Mouse (Mus musculus): Measurements from ENCODE around the gene Prepl.

The Prepl gene

DNA sequence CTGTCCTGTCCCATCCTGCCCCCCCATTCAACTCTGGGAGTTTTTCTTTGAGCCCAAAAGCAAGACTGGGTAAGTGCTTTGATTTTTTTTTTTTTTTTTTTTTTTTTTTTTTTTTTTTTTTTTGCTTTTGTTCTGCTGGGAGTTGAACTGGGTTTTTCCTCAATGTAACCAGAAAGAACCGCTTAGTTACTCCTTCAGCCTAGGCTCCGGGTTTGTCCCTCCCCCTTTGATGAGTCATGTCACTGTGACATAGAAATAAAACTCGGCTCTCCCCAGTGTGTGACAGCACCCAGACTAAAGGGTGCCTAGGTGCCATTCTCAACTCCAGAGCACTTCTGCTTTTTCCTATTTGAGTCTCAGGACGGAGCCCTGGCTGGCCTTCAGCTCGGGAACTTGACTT, 71.2 kb downstream of the Prepl start:
- no peak for DNase-seq

DNA sequence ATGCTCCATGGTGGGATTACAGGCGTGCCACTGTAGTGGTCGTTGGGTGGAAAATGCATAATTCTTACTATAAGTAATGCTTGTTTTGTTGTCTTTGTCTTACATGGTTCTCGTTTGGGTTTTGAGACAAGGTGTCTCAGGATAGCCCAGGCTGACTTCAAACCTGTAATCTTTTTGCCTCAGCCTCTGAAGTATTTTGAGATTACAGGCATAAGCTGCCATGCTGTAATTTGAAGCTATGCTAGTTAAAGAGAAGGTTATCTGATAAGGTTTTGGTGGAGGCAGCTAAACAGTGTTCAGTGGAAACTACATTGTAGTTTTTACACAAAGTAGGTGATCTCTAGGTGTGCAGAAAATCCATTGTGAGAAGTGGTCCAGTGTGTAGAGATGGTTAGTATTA, 71.7 kb downstream of the Prepl start:
- DNase-seq: no peak

DNA sequence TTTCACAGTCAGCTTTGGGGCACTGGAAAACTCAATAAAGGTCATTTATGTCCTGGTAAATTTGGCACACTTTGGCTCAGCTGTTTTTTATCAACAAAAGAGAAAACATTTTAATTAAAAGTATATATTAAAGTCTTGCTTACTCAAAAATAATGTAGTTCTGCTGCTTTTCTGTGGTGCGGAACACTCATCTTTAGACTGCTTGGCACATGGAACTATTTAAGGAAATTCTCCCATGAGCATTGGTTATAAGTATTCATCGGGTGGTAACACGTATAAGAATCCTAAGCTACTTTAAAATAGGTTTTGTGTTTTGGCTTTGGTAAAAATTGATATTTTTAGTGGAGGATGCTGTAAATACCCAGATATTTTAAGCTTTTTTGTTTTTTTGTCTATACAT, 75.4 kb downstream of the Prepl start:
- no peak for DNase-seq

DNA sequence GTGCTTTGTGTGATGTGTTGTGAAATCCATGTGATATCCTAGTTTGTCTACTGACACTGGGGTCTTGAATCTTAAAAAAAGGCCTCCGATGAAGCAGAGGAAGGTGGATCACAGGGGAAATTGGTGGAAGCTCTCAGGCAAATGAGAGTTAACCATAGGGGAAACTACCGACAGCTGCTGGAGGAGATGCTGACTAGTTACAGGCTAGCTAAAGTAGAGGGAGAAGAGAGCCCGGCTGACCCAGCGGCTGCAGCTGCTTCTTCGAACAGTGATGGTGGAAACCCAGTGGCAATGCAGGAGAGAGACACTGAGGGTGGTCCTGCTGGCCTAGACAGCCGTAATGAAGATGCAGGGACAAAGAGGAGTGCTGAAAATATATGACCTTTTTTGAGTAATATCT, 76.6 kb downstream of the Prepl start:
- no peak for DNase-seq
